Mouse (Mus musculus) myocyte (in vitro differentiated cells): ENCODE results near the gene Olfr774.

Experiments used
- E2F4 ChIP-seq: IDR thresholded peaks from one replicate; pipeline ENCODE4 v1.6.1; 2011; ENCODE audit warnings: mild to moderate bottlenecking, control low read depth, moderate library complexity; ENCODE audit not compliant: insufficient read depth
- POLR2A ChIP-seq: IDR thresholded peaks from one replicate; pipeline ENCODE4 v1.6.1; 2011; ENCODE audit warnings: low read depth, mild to moderate bottlenecking, control low read depth, moderate library complexity; ENCODE audit not compliant: insufficient read length

GRCm38 (mm10) chr10:129271081-129271535 lies 35.1 kb downstream of the Olfr774 start, which contains the start of gene Olfr777:
- TF ChIP-seq E2F4 (no peak), POLR2A (no peak)
